In the genomic region with DNA sequence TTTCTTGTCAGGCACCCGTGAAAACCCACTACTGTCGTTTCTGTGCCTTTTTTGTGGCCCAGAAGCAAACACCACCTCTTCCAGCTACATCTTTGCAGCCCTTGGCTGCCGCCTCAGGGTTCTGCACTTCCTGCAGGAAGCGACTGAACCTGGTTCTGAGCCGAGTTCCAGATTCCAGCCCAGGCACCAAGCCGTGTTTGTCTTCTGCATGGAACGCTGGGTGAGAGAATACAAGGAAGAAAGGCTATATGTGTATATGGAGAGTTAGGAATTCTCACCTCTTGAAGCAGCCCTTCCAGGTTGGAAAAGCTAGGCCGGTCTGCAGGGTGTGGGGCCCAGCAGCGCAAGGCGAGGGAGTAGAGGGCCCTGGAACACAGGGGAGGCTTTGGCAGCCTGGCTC, we compare ENCODE assay signal across 19 mouse cellular contexts. TPM values are rescaled to one million over a fixed set of nuclear protein-coding genes. Genes with fewer than 3 reads are reported as not detected.
A peak's percentile ranks its signal among the peaks of the same experiment; 100 is the strongest.
DNase-seq lines count a peak whose midpoint lies in the region; ATAC-seq and TF ChIP-seq lines count a peak whose summit lies in the region.
"Had no signal": no experiment of that assay in that cellular context is flagged by ENCODE, and none has a peak within 500 bp of the region (broad histone marks: within the 10 kb centered on the region; RNA-seq: fewer than 3 reads in every experiment).

No protein-coding gene starts in this region.

- TF ChIP-seq EP300 in heart, adult 2 months (IDR thresholded peaks at IDR 0.05; ENCODE audit: insufficient read depth, low read depth, low read length) = no peak

- no peaks in the 10 kb centered on the region for H3K9me3 ChIP-seq in liver, embryonic 12.5 days (replicated peaks)
- H3K9me3 ChIP-seq: hindbrain, embryonic 10.5 days; intestine, embryonic 15.5 days had no signal

- no peak for DNase-seq in heart, adult 2 months
- no peak for DNase-seq in heart, postnatal 14 days
- peak; percentile 33 to 60 for DNase-seq in spleen, postnatal 10 days (ENCODE audit: low spot score in 2 of 2)
- DNase-seq in spleen, postnatal 36 days (ENCODE audit: low spot score in 2 of 2) = no peak
- DNase-seq in urinary bladder, postnatal 36 days (ENCODE audit: low spot score in 2 of 2) = no peak
- DNase-seq in cerebellum, postnatal 4 days (ENCODE audit: low spot score in 2 of 2) = no peak
- DNase-seq: right cerebral cortex, adult 18-20 months had no signal

- no peak for ATAC-seq in liver, embryonic 12.5 days

- H3K4me2 ChIP-seq in liver, embryonic 12.5 days = peak overlapping the region; percentile 72

- peak overlapping the region; percentile 61 for H3K27ac ChIP-seq in heart, adult 2 months
- H3K27ac ChIP-seq in liver, embryonic 12.5 days = peak overlapping the region; percentile 99
- H3K27ac ChIP-seq: intestine, embryonic 15.5 days had no signal

- no peaks in the 10 kb centered on the region for H3K27me3 ChIP-seq in heart, adult 2 months (ENCODE audit: control insufficient read depth, insufficient read depth, low read length)
- peaks cover 32% of the 10 kb centered on the region for H3K27me3 ChIP-seq in liver, embryonic 12.5 days (replicated peaks)

- 51% methylated on average over 10 of the region's 10 CpGs for WGBS in heart, adult 2 months
- WGBS in liver, embryonic 12.5 days (ENCODE audit: insufficient replicate concordance) = 58% methylated on average over 10 of the region's 10 CpGs

- no peak overlapping the region for H3K9ac ChIP-seq in heart, adult 2 months (ENCODE audit: low read depth, low read length)
- peak overlapping the region; percentile 66 for H3K9ac ChIP-seq in liver, embryonic 12.5 days
- H3K9ac ChIP-seq: intestine, embryonic 15.5 days had no signal

- H3K79me2 ChIP-seq in heart, adult 2 months (replicated peaks; ENCODE audit: control insufficient read depth, insufficient read depth, low read length) = no peaks in the 10 kb centered on the region

- no peak for TF ChIP-seq CTCF in heart, adult 2 months (IDR thresholded peaks at IDR 0.05)

- no peaks in the 10 kb centered on the region for H3K36me3 ChIP-seq in heart, adult 2 months (ENCODE audit: control insufficient read depth, insufficient read depth, low read length)
- H3K36me3 ChIP-seq in liver, embryonic 12.5 days = peaks cover 35% of the 10 kb centered on the region

- no peaks in the 10 kb centered on the region for H3K4me1 ChIP-seq in heart, adult 2 months (ENCODE audit: control insufficient read depth, insufficient read depth, low read length)
- H3K4me1 ChIP-seq in liver, embryonic 12.5 days = peaks cover 65% of the 10 kb centered on the region
- H3K4me1 ChIP-seq: intestine, embryonic 15.5 days had no signal

- TF ChIP-seq POLR2A in heart, adult 2 months (IDR thresholded peaks at IDR 0.05; ENCODE audit: insufficient read depth, low read depth, low read length) = no peak

- intact Hi-C loops in heart, adult 2 months (cut with DNase I) = no loop called here
- intact Hi-C loops in heart, postnatal 14 days (cut with DNase I) = no loop called here

- no peak overlapping the region for H3K4me3 ChIP-seq in heart, adult 2 months
- H3K4me3 ChIP-seq in liver, embryonic 12.5 days = peak overlapping the region; percentile 16; the same call in 1 of the 2 replicates
- H3K4me3 ChIP-seq: intestine, embryonic 15.5 days had no signal

RNA-seq across cellular contexts. Expression of a gene that starts 3.9 kb away (rescaled TPM):
- total RNA-seq in heart, adult 2 months (2021) = not detected
- polyA plus RNA-seq in heart, adult 2 months (2012; rRNA removed) = 0.20 and 0.68 TPM in 2 replicates
- under 1 TPM in 1 of 2 experiments, not detected in 1; 0.24 TPM for total RNA-seq in heart, postnatal 14 days (2021)
- polyA plus RNA-seq in liver, embryonic 12.5 days (2016; fragmentation: Nextera tagmentation; extraction: Ambion mirVana) = 1.2 and 1.4 TPM in 2 replicates
- total RNA-seq: layer of hippocampus, adult 18-20 months; neutrophil, adult 5-6 weeks had no signal

RNA-seq across cellular contexts. Expression of a gene that starts 8.5 kb away (rescaled TPM):
- total RNA-seq in heart, adult 2 months (2021) = 10 to 100 TPM; 21.2 to 22.4 TPM
- 45.3 and 48.3 TPM in 2 replicates for polyA plus RNA-seq in heart, adult 2 months (2012; rRNA removed)
- total RNA-seq in heart, postnatal 14 days (2021) = 10 to 100 TPM; 34.0 to 35.9 TPM
- polyA plus RNA-seq in liver, embryonic 12.5 days (2016; fragmentation: Nextera tagmentation; extraction: Ambion mirVana) = 37.0 and 37.7 TPM in 2 replicates

RNA-seq across cellular contexts. Expression of a gene that starts 16.4 kb away (rescaled TPM):
- total RNA-seq in heart, adult 2 months (2021) = 100 to 1,000 TPM; 214 to 254 TPM
- polyA plus RNA-seq in heart, adult 2 months (2012; rRNA removed) = 308 and 350 TPM in 2 replicates
- 100 to 1,000 TPM; 134 to 138 TPM for total RNA-seq in heart, postnatal 14 days (2021)
- polyA plus RNA-seq in liver, embryonic 12.5 days (2016; fragmentation: Nextera tagmentation; extraction: Ambion mirVana) = 330 and 338 TPM in 2 replicates

RNA-seq across cellular contexts. Expression of a gene that starts 17.1 kb away (rescaled TPM):
- 1 to 10 TPM; 3.4 to 5.0 TPM for total RNA-seq in heart, adult 2 months (2021)
- polyA plus RNA-seq in heart, adult 2 months (2012; rRNA removed) = 6.0 and 6.7 TPM in 2 replicates
- total RNA-seq in heart, postnatal 14 days (2021) = 10 to 100 TPM in 1 of 2 experiments, 1 to 10 TPM in 1; 7.9 to 10.4 TPM
- 1.3 and 1.4 TPM in 2 replicates for polyA plus RNA-seq in liver, embryonic 12.5 days (2016; fragmentation: Nextera tagmentation; extraction: Ambion mirVana)
- total RNA-seq: neutrophil, adult 5-6 weeks had no signal

RNA-seq across cellular contexts. Expression of a gene that starts 23.1 kb away (rescaled TPM):
- total RNA-seq in heart, adult 2 months (2021) = not detected
- polyA plus RNA-seq in heart, adult 2 months (2012; rRNA removed) = not detected in 2 replicates
- not detected for total RNA-seq in heart, postnatal 14 days (2021)
- polyA plus RNA-seq in liver, embryonic 12.5 days (2016; fragmentation: Nextera tagmentation; extraction: Ambion mirVana) = not detected in 2 replicates
- total RNA-seq: adrenal gland, adult 2 months; layer of hippocampus, adult 18-20 months; left cerebral cortex, adult 8-10 months; megakaryocyte-erythroid progenitor cell, adult 5-6 weeks; neutrophil, adult 5-6 weeks had no signal
- polyA plus RNA-seq: adrenal gland, adult 2 months; brain, embryonic 14.5 days; gonadal fat pad, adult 2 months; hindbrain, embryonic 10.5 days; intestine, embryonic 15.5 days; kidney, embryonic 16.5 days; limb, embryonic 14.5 days had no signal

Comparison
In these comparisons a context has a peak if more than half of its experiments do, and no peak if none do; other contexts are left out.
1. DNase-seq: peak in spleen, postnatal 10 days (2 of 2); none in heart, adult 2 months (0 of 2), heart, postnatal 14 days (0 of 2), spleen, postnatal 36 days (0 of 2), urinary bladder, postnatal 36 days (0 of 2) and cerebellum, postnatal 4 days (0 of 2).